Mouse (Mus musculus) CH12.LX (cell line): ENCODE data around the gene Plppr5. TPM values are rescaled to one million over a fixed set of nuclear protein-coding genes. Genes with fewer than 3 reads are reported as not detected.

Experiments
- DNase-seq: peaks from one replicate; pipeline ENCODE4 v3.0.0-alpha.2; 2013; ENCODE audit errors: extremely low read depth
- H3K27ac ChIP-seq: 2 replicates; pipeline ENCODE4 v1.5.1; 2012; ENCODE audit warnings: low read depth, mild to moderate bottlenecking, control low read depth, moderate library complexity; ENCODE audit not compliant: insufficient read depth
- H3K27me3 ChIP-seq: replicated peaks from 2 replicates; pipeline ENCODE3; 2012; ENCODE audit warnings: inconsistent platforms
- H3K36me3 ChIP-seq, 2 experiments: replicated peaks in 1 of 2; 2 replicates each; pipeline versions ENCODE3 to v1.6.1; 2012; ENCODE audit warnings: inconsistent platforms in 1 of 2, low read length in 1 of 2, mild to moderate bottlenecking in 1 of 2, mixed read lengths in 1 of 2, moderate library complexity in 1 of 2; ENCODE audit not compliant: control insufficient read depth in 1 of 2, insufficient read depth in 1 of 2
- H3K4me1 ChIP-seq, 2 experiments: 2 replicates each; pipeline ENCODE4 v1.6.1; 2012; ENCODE audit warnings: inconsistent platforms in 1 of 2, moderate library complexity in 1 of 2; ENCODE audit not compliant: insufficient read depth in 2 of 2, control insufficient read depth in 1 of 2
- H3K4me2 ChIP-seq: 2 replicates; pipeline ENCODE4 v1.6.1; 2012; ENCODE audit warnings: low read depth, mild to moderate bottlenecking, control low read depth; ENCODE audit not compliant: poor library complexity, insufficient read depth, severe bottlenecking
- H3K4me3 ChIP-seq, 3 experiments: fragments of 150-350 bp in 1 of 3; sonication (generic) in 1 of 3; replicated peaks in 1 of 3; 2 replicates each; pipeline versions ENCODE3 to v1.5.1; 2011 to 2012; ENCODE audit warnings: low read depth in 2 of 3, low read length in 2 of 3, mild to moderate bottlenecking in 2 of 3, moderate library complexity in 2 of 3, control low read depth in 1 of 3, improper control_type of control experiment in 1 of 3, inconsistent platforms in 1 of 3, mixed read lengths in 1 of 3; ENCODE audit not compliant: poor library complexity in 1 of 3
- H3K79me2 ChIP-seq: replicated peaks from 2 replicates; pipeline ENCODE4 v1.6.1; 2012; ENCODE audit warnings: mild to moderate bottlenecking, moderate library complexity; ENCODE audit not compliant: control insufficient read depth, poor library complexity, insufficient read depth, severe bottlenecking; ENCODE audit errors: extremely low read depth
- H3K9ac ChIP-seq: 2 replicates; pipeline ENCODE4 v1.6.1; 2012; ENCODE audit warnings: low read depth, mild to moderate bottlenecking, control low read depth, moderate library complexity; ENCODE audit not compliant: insufficient read depth
- H3K9me3 ChIP-seq: replicated peaks from 2 replicates; pipeline ENCODE3; 2012; ENCODE audit warnings: low read length, inconsistent platforms, mixed read lengths
- BHLHE40 ChIP-seq: IDR thresholded peaks from 2 replicates; pipeline ENCODE4 v1.6.1; 2011; ENCODE audit warnings: mild to moderate bottlenecking, low read depth, low read length, improper control_type of control experiment
- CHD1 ChIP-seq: IDR thresholded peaks from 2 replicates; pipeline ENCODE4 v1.6.1; 2012; ENCODE audit warnings: low read depth, low read length, improper control_type of control experiment, inconsistent platforms
- ELF1 ChIP-seq: IDR thresholded peaks from 2 replicates; pipeline ENCODE4 v1.6.1; 2014; ENCODE audit warnings: low read depth, mild to moderate bottlenecking, inconsistent platforms, low read length, improper control_type of control experiment
- GABPA ChIP-seq: IDR thresholded peaks from 2 replicates; pipeline ENCODE4 v1.6.1; 2012; ENCODE audit warnings: low read depth, low read length, improper control_type of control experiment, inconsistent platforms; ENCODE audit not compliant: insufficient replicate concordance
- IRF4 ChIP-seq: IDR thresholded peaks from 2 replicates; pipeline ENCODE4 v1.6.1; 2014; ENCODE audit warnings: low read depth, mild to moderate bottlenecking, inconsistent platforms, low read length, improper control_type of control experiment
- JUN ChIP-seq: IDR thresholded peaks from 2 replicates; pipeline ENCODE4 v1.6.1; 2011; ENCODE audit warnings: low read depth, mild to moderate bottlenecking, low read length, improper control_type of control experiment, moderate library complexity; ENCODE audit not compliant: insufficient read depth
- KAT2A ChIP-seq: IDR thresholded peaks from 2 replicates; pipeline ENCODE4 v1.6.1; 2012; ENCODE audit warnings: low read length, improper control_type of control experiment, inconsistent platforms; ENCODE audit not compliant: insufficient replicate concordance
- MAFK ChIP-seq: IDR thresholded peaks from 2 replicates; pipeline ENCODE4 v1.6.1; 2011; ENCODE audit warnings: low read length, improper control_type of control experiment; ENCODE audit not compliant: insufficient replicate concordance
- MEF2A ChIP-seq: IDR thresholded peaks from 2 replicates; pipeline ENCODE4 v1.6.1; 2014; ENCODE audit warnings: low read depth, mild to moderate bottlenecking, inconsistent platforms, low read length, improper control_type of control experiment, borderline replicate concordance
- MXI1 ChIP-seq: IDR thresholded peaks from 2 replicates; pipeline ENCODE4 v1.6.1; 2011; ENCODE audit warnings: mild to moderate bottlenecking, low read depth, low read length, improper control_type of control experiment
- MYC ChIP-seq: IDR thresholded peaks from 2 replicates; pipeline ENCODE4 v1.6.1; 2011; ENCODE audit warnings: low read depth, mild to moderate bottlenecking, improper control_type of control experiment, low read length
- NELFE ChIP-seq: IDR thresholded peaks from 2 replicates; pipeline ENCODE4 v1.6.1; 2011; ENCODE audit warnings: low read depth, low read length, improper control_type of control experiment
- PAX5 ChIP-seq: IDR thresholded peaks from 2 replicates; pipeline ENCODE4 v1.6.1; 2012; ENCODE audit warnings: low read length, inconsistent platforms, mixed read lengths
- POLR2A ChIP-seq: IDR thresholded peaks from 2 replicates; pipeline ENCODE4 v1.6.1; 2011; ENCODE audit warnings: low read depth, mild to moderate bottlenecking, improper control_type of control experiment, low read length
- POLR2AphosphoS2 ChIP-seq: IDR thresholded peaks from 2 replicates; pipeline ENCODE4 v1.6.1; 2011; ENCODE audit warnings: low read depth, low read length, improper control_type of control experiment
- SMC3 ChIP-seq: IDR thresholded peaks from 2 replicates; pipeline ENCODE4 v1.6.1; 2011; ENCODE audit warnings: low read depth, low read length, improper control_type of control experiment
- TBP ChIP-seq: conservative IDR thresholded peaks from 2 replicates; pipeline ENCODE4 v1.6.1; 2011; ENCODE audit warnings: low read depth, low read length, improper control_type of control experiment
- TCF12 ChIP-seq: IDR thresholded peaks from 2 replicates; pipeline ENCODE4 v1.6.1; 2014; ENCODE audit warnings: low read depth, mild to moderate bottlenecking, inconsistent platforms, low read length, improper control_type of control experiment
- UBTF ChIP-seq: IDR thresholded peaks from 2 replicates; pipeline ENCODE4 v1.6.1; 2012; ENCODE audit warnings: low read depth, mild to moderate bottlenecking, inconsistent platforms, low read length, improper control_type of control experiment, moderate library complexity
- USF1 ChIP-seq: IDR thresholded peaks from 2 replicates; pipeline ENCODE4 v1.6.1; 2014; ENCODE audit warnings: low read depth, mild to moderate bottlenecking, inconsistent platforms, low read length, improper control_type of control experiment
- USF2 ChIP-seq: conservative IDR thresholded peaks from 2 replicates; pipeline ENCODE4 v1.6.1; 2011; ENCODE audit warnings: low read depth, low read length, improper control_type of control experiment
- ZC3H11A ChIP-seq: IDR thresholded peaks from 2 replicates; pipeline ENCODE4 v1.6.1; 2012; ENCODE audit warnings: low read depth, mild to moderate bottlenecking, inconsistent platforms, low read length, improper control_type of control experiment
- ZNF384 ChIP-seq: IDR thresholded peaks from 2 replicates; pipeline ENCODE4 v1.6.1; 2012; ENCODE audit warnings: low read depth, low read length, improper control_type of control experiment, inconsistent platforms
- dilution Hi-C: fragments of 300-500 bp; cut with MboI; formaldehyde crosslinking; loops from 2 replicates; pipeline ENCODE4 v1.14.3; 2020; ENCODE audit warnings: low sequenced_read_pairs; ENCODE audit not compliant: extremely low pct_unique_long_range_greater_than_20kb, extremely low pct_ligation_motif_present
- in situ Hi-C: fragments of 300-500 bp; cut with MboI; formaldehyde crosslinking; loops from 3 replicates; pipeline ENCODE4 v1.14.3; 2019; ENCODE audit warnings: low sequenced_read_pairs, low pct_ligation_motif_present, low pct_unique_long_range_greater_than_20kb, mixed read lengths
- polyA plus RNA-seq: library from polyadenylated mRNA; unstranded; fragments of >175 nt; gene quantifications from 2 replicates; pipeline ENCODE4 v1.2.1, GENCODE M21; 2012; ENCODE audit warnings: low read depth; ENCODE audit not compliant: insufficient read length
- total RNA-seq, 2 experiments: library from RNA; depleted of rRNA; stranded (reverse); fragments of 300-350 nt in 1 of 2; fragments of >200 nt in 1 of 2; gene quantifications; 2 replicates each; pipeline ENCODE4 v1.2.3; 2012 to 2014

The Plppr5 gene
- total and polyA plus RNA-seq, 3 experiments = not detected

- dilution Hi-C loops = no loop called here
- no peaks in the 10 kb centered on the region for H3K4me1 ChIP-seq
- in situ Hi-C loops = no loop called here
- no peak overlapping the region for H3K27ac ChIP-seq
- H3K4me3 ChIP-seq = no peak overlapping the region
- H3K9ac ChIP-seq = no peak overlapping the region
- no peak for TF ChIP-seq UBTF
- no peak for TF ChIP-seq POLR2AphosphoS2
- no peak for TF ChIP-seq KAT2A
- TF ChIP-seq MEF2A = no peak
- TF ChIP-seq TCF12 = no peak
- TF ChIP-seq TBP = no peak
- TF ChIP-seq MYC = no peak
- TF ChIP-seq NELFE = no peak
- no peak for TF ChIP-seq IRF4
- no peak for TF ChIP-seq ZC3H11A
- TF ChIP-seq CHD1 = no peak
- no peak for TF ChIP-seq JUN
- no peak for TF ChIP-seq ZNF384
- TF ChIP-seq, all 38 proteins: peak for 0
- DNase-seq = no peak
- H3K9me3 ChIP-seq = no peaks in the 10 kb centered on the region
- no peak overlapping the region for H3K4me2 ChIP-seq
- no peaks in the 10 kb centered on the region for H3K27me3 ChIP-seq
- no peaks in the 10 kb centered on the region for H3K79me2 ChIP-seq
- no peaks in the 10 kb centered on the region for H3K36me3 ChIP-seq
These were observed 2.7 kb downstream of the Plppr5 start for GRCm38 (mm10) chr3:117577349-117577748.

DNA sequence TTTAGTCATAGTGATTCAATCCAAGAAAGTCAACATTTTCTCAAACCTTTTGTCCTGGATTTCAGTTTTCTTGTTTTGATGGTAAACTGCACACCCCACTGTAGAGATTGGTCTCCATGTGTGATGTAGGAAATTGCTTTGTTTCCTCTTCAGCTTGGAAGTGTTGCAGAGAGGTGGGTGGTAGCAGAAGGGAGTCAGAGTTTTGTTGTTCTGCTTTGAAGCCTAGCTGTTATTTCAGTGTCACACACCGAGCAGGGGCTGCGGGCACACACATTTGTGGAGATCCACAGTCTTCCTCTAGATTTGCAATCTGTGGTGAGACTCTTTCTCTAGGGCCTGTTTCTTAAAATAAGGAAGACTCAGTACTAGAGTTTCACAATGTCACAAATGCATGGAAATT, 8.0 kb downstream of the Plppr5 start:
- dilution Hi-C loops = no loop called here
- TF ChIP-seq GABPA = no peak
- no peak for TF ChIP-seq SMC3
- TF ChIP-seq POLR2A = no peak
- TF ChIP-seq BHLHE40 = no peak
- TF ChIP-seq USF1 = no peak
- TF ChIP-seq MXI1 = no peak
- no peak for TF ChIP-seq USF2
- TF ChIP-seq PAX5 = no peak
- no peak for TF ChIP-seq NELFE
- no peak for TF ChIP-seq MAFK
- no peak for TF ChIP-seq POLR2AphosphoS2
- no peak for TF ChIP-seq ELF1
- no peak for TF ChIP-seq ZC3H11A
- DNase-seq = no peak
- Histone ChIP-seq H3K4me1 (no peaks in the 10 kb centered on the region), H3K36me3 (no peaks in the 10 kb centered on the region), H3K9ac (no peak overlapping the region), H3K9me3 (no peaks in the 10 kb centered on the region), H3K27ac (no peak overlapping the region), H3K4me3 (no peak overlapping the region), H3K4me2 (no peak overlapping the region), H3K27me3 (no peaks in the 10 kb centered on the region), H3K79me2 (no peaks in the 10 kb centered on the region)
- in situ Hi-C loops = no loop called here
